Mouse (Mus musculus) embryonic fibroblast, embryonic 13.5 days (primary cell): ENCODE measurements at regions not wholly inside any gene's neighbourhood (a gene's known extent, or its start where the extent isn't known, plus 50 kb on each side); places are given as distances from the start of the nearest gene placed in this dataset.
A peak's percentile ranks its signal among the peaks of the same experiment; 100 is the strongest.

ENCODE experiments used
- CTCF ChIP-seq: IDR thresholded peaks from 2 replicates; pipeline ENCODE4 v1.5.1; 2011; ENCODE audit warnings: mild to moderate bottlenecking, control low read depth, low read length, moderate library complexity, borderline replicate concordance; ENCODE audit not compliant: insufficient read depth
- POLR2A ChIP-seq: IDR thresholded peaks from 2 replicates; pipeline ENCODE4 v1.6.1; 2011; ENCODE audit warnings: low read depth, mild to moderate bottlenecking, control low read depth, low read length, moderate library complexity

GRCm38 (mm10) chr10:70368685-70369084 is 71.6 kb upstream of the Fam13c start:
- no peak for TF ChIP-seq POLR2A
- peak; percentile 78 for TF ChIP-seq CTCF
